Mouse (Mus musculus): Measurements from ENCODE around the gene Tbc1d30. TPM values are rescaled to one million over a fixed set of nuclear protein-coding genes. Genes with fewer than 3 reads are reported as not detected.

The Tbc1d30 gene
- polyA plus RNA-seq, 1 experiment from 2014 or later = 5.3 TPM

- Histone ChIP-seq H3K36me3 (ENCODE audit: control insufficient read depth, insufficient read depth, low read length) (no peaks in the 10 kb centered on the region), H3K27ac (ENCODE audit: low read depth, low read length) (no peak overlapping the region), H3K9ac (ENCODE audit: low read length) (no peak overlapping the region), H3K4me2 (ENCODE audit: low read depth) (no peak overlapping the region), H3K4me1 (ENCODE audit: control insufficient read depth, insufficient read depth, low read length) (no peaks in the 10 kb centered on the region), H3K9me3 (ENCODE audit: control insufficient read depth, low read length) (no peaks in the 10 kb centered on the region), H3K4me3 (ENCODE audit: low read depth, low read length) (no peak overlapping the region), H3K27me3 (ENCODE audit: control insufficient read depth, insufficient read depth, low read length) (no peaks in the 10 kb centered on the region)
- WGBS = 11% methylated on average over 7 of the region's 7 CpGs
- ATAC-seq (ENCODE audit: insufficient read depth, low FRiP score, low TSS enrichment) (no peak; the same call in 1 of the 2 replicates), DNase-seq (ENCODE audit: low spot score) (peak; percentile 74)
Observed at GRCm38 (mm10) chr10:121330940-121331339, 20.1 kb downstream of the Tbc1d30 start.

- H3K4me3 ChIP-seq (ENCODE audit: low read depth, low read length) = no peak overlapping the region
- H3K27me3 ChIP-seq (ENCODE audit: control insufficient read depth, insufficient read depth, low read length) = no peaks in the 10 kb centered on the region
- no peak overlapping the region for H3K9ac ChIP-seq (ENCODE audit: low read length)
- ATAC-seq (ENCODE audit: insufficient read depth, low FRiP score, low TSS enrichment) = no peak
- DNase-seq (ENCODE audit: low spot score) = no peak
- H3K36me3 ChIP-seq (ENCODE audit: control insufficient read depth, insufficient read depth, low read length) = no peaks in the 10 kb centered on the region
- H3K4me2 ChIP-seq (ENCODE audit: low read depth) = no peak overlapping the region
- H3K27ac ChIP-seq (ENCODE audit: low read depth, low read length) = no peak overlapping the region
- WGBS = 80% methylated on average over 4 of the region's 4 CpGs
- no peaks in the 10 kb centered on the region for H3K9me3 ChIP-seq (ENCODE audit: control insufficient read depth, low read length)
- H3K4me1 ChIP-seq (ENCODE audit: control insufficient read depth, insufficient read depth, low read length) = no peaks in the 10 kb centered on the region
Observed at GRCm38 (mm10) chr10:121329586-121329985, 21.5 kb downstream of the Tbc1d30 start.

- H3K9ac ChIP-seq (ENCODE audit: low read length) = no peak overlapping the region
- no peaks in the 10 kb centered on the region for H3K4me1 ChIP-seq (ENCODE audit: control insufficient read depth, insufficient read depth, low read length)
- no peaks in the 10 kb centered on the region for H3K27me3 ChIP-seq (ENCODE audit: control insufficient read depth, insufficient read depth, low read length)
- H3K27ac ChIP-seq (ENCODE audit: low read depth, low read length) = no peak overlapping the region
- DNase-seq (ENCODE audit: low spot score) = no peak
- H3K4me2 ChIP-seq (ENCODE audit: low read depth) = no peak overlapping the region
- H3K4me3 ChIP-seq (ENCODE audit: low read depth, low read length) = no peak overlapping the region
- no peaks in the 10 kb centered on the region for H3K9me3 ChIP-seq (ENCODE audit: control insufficient read depth, low read length)
- no peak for ATAC-seq (ENCODE audit: insufficient read depth, low FRiP score, low TSS enrichment)
- H3K36me3 ChIP-seq (ENCODE audit: control insufficient read depth, insufficient read depth, low read length) = no peaks in the 10 kb centered on the region
Observed at GRCm38 (mm10) chr10:121326167-121326566, 24.9 kb downstream of the Tbc1d30 start.

- 90% methylated on average over 7 of the region's 7 CpGs for WGBS
- no peak overlapping the region for H3K4me3 ChIP-seq (ENCODE audit: low read depth, low read length)
- H3K4me1 ChIP-seq (ENCODE audit: control insufficient read depth, insufficient read depth, low read length) = no peaks in the 10 kb centered on the region
- H3K27me3 ChIP-seq (ENCODE audit: control insufficient read depth, insufficient read depth, low read length) = no peaks in the 10 kb centered on the region
- DNase-seq (ENCODE audit: low spot score) (no peak), ATAC-seq (ENCODE audit: insufficient read depth, low FRiP score, low TSS enrichment) (no peak)
- no peak overlapping the region for H3K9ac ChIP-seq (ENCODE audit: low read length)
- no peak overlapping the region for H3K27ac ChIP-seq (ENCODE audit: low read depth, low read length)
- H3K9me3 ChIP-seq (ENCODE audit: control insufficient read depth, low read length) = no peaks in the 10 kb centered on the region
- no peaks in the 10 kb centered on the region for H3K36me3 ChIP-seq (ENCODE audit: control insufficient read depth, insufficient read depth, low read length)
- no peak overlapping the region for H3K4me2 ChIP-seq (ENCODE audit: low read depth)
Observed at GRCm38 (mm10) chr10:121323493-121323892, 27.6 kb downstream of the Tbc1d30 start.

GRCm38 (mm10) chr10:121318397-121318950 is 32.6 kb downstream of the Tbc1d30 start:
- Histone ChIP-seq H3K4me2 (ENCODE audit: low read depth) (no peak overlapping the region), H3K27me3 (ENCODE audit: control insufficient read depth, insufficient read depth, low read length) (no peaks in the 10 kb centered on the region), H3K9me3 (ENCODE audit: control insufficient read depth, low read length) (no peaks in the 10 kb centered on the region), H3K4me1 (ENCODE audit: control insufficient read depth, insufficient read depth, low read length) (0 out of 2 replicates have a peak, but pooled peaks cover 3% of the 10 kb centered on the region), H3K4me3 (ENCODE audit: low read depth, low read length) (no peak overlapping the region), H3K27ac (ENCODE audit: low read depth, low read length) (no peak overlapping the region), H3K36me3 (ENCODE audit: control insufficient read depth, insufficient read depth, low read length) (no peaks in the 10 kb centered on the region), H3K9ac (ENCODE audit: low read length) (no peak overlapping the region)
- ATAC-seq (ENCODE audit: insufficient read depth, low FRiP score, low TSS enrichment) (no peak), DNase-seq (ENCODE audit: low spot score) (no peak)
- 79% methylated on average over 7 of the region's 7 CpGs for WGBS

GRCm38 (mm10) chr10:121316361-121316760 is 34.7 kb downstream of the Tbc1d30 start:
- Histone ChIP-seq H3K9me3 (ENCODE audit: control insufficient read depth, low read length) (no peaks in the 10 kb centered on the region), H3K27me3 (ENCODE audit: control insufficient read depth, insufficient read depth, low read length) (no peaks in the 10 kb centered on the region), H3K27ac (ENCODE audit: low read depth, low read length) (no peak overlapping the region), H3K4me1 (ENCODE audit: control insufficient read depth, insufficient read depth, low read length) (0 out of 2 replicates have a peak, but pooled peaks cover 3% of the 10 kb centered on the region), H3K4me2 (ENCODE audit: low read depth) (no peak overlapping the region), H3K36me3 (ENCODE audit: control insufficient read depth, insufficient read depth, low read length) (no peaks in the 10 kb centered on the region), H3K9ac (ENCODE audit: low read length) (no peak overlapping the region), H3K4me3 (ENCODE audit: low read depth, low read length) (no peak overlapping the region)
- DNase-seq (ENCODE audit: low spot score) = no peak
- 85% methylated on average over 10 of the region's 10 CpGs for WGBS
- ATAC-seq (ENCODE audit: insufficient read depth, low FRiP score, low TSS enrichment) = no peak

GRCm38 (mm10) chr10:121315321-121316283 is 35.5 kb downstream of the Tbc1d30 start:
- Histone ChIP-seq H3K9me3 (ENCODE audit: control insufficient read depth, low read length) (no peaks in the 10 kb centered on the region), H3K4me2 (ENCODE audit: low read depth) (peak overlapping the region; percentile 14; the same call in 1 of the 2 replicates), H3K27me3 (ENCODE audit: control insufficient read depth, insufficient read depth, low read length) (peaks cover 2% of the 10 kb centered on the region; the same call in 1 of the 2 replicates), H3K9ac (ENCODE audit: low read length) (peak overlapping the region; percentile 10; the same call in 1 of the 2 replicates), H3K4me3 (ENCODE audit: low read depth, low read length) (no peak overlapping the region), H3K4me1 (ENCODE audit: control insufficient read depth, insufficient read depth, low read length) (0 out of 2 replicates have a peak, but pooled peaks cover 3% of the 10 kb centered on the region), H3K27ac (ENCODE audit: low read depth, low read length) (no peak overlapping the region), H3K36me3 (ENCODE audit: control insufficient read depth, insufficient read depth, low read length) (no peaks in the 10 kb centered on the region)
- DNase-seq (ENCODE audit: low spot score) = no peak
- WGBS = 25% methylated on average over 27 of the region's 27 CpGs
- ATAC-seq (ENCODE audit: insufficient read depth, low FRiP score, low TSS enrichment) = no peak

GRCm38 (mm10) chr10:121314186-121314585 is 36.9 kb downstream of the Tbc1d30 start:
- H3K9me3 ChIP-seq (ENCODE audit: control insufficient read depth, low read length) = no peaks in the 10 kb centered on the region
- DNase-seq (ENCODE audit: low spot score) (no peak), ATAC-seq (ENCODE audit: insufficient read depth, low FRiP score, low TSS enrichment) (no peak)
- no peak overlapping the region for H3K9ac ChIP-seq (ENCODE audit: low read length)
- H3K27me3 ChIP-seq (ENCODE audit: control insufficient read depth, insufficient read depth, low read length) = peaks cover 11% of the 10 kb centered on the region; the same call in 1 of the 2 replicates
- WGBS = 49% methylated on average over 4 of the region's 4 CpGs
- H3K27ac ChIP-seq (ENCODE audit: low read depth, low read length) = no peak overlapping the region
- H3K36me3 ChIP-seq (ENCODE audit: control insufficient read depth, insufficient read depth, low read length) = no peaks in the 10 kb centered on the region
- no peak overlapping the region for H3K4me3 ChIP-seq (ENCODE audit: low read depth, low read length)
- H3K4me1 ChIP-seq (ENCODE audit: control insufficient read depth, insufficient read depth, low read length) = peaks cover 6% of the 10 kb centered on the region; the same call in 1 of the 2 replicates
- H3K4me2 ChIP-seq (ENCODE audit: low read depth) = no peak overlapping the region
